ENCODE assay signal across 16 mouse cellular contexts in the genomic region with DNA sequence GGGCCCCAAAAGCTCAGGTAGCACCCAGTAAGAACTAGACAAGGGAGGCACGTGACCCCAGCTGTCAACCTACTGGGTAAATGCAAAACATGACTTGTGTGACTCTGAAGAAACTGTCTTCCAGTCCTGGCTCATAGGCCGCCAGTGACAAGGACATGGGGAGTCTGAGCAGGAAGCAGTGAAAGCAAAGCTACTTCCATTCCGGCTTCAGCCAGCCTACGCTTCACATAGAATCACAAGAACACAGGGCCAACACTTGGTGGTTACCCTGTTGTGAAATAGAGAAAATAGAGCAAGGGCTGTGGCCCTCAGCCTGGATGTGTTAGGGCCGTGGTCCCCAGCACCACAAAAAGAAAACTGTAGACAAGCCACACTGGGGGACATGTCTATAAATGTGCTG.
"Had no signal": no experiment of that assay in that cellular context is flagged by ENCODE, and none has a peak within 500 bp of the region (broad histone marks: within the 10 kb centered on the region; RNA-seq: fewer than 3 reads in every experiment).

No protein-coding gene starts in this region.

- DNase-seq: retina, postnatal 1 day; right cerebral cortex, adult 18-20 months; right cerebral cortex, postnatal 14 days; right cerebral cortex, postnatal 25 days; right cerebral cortex, postnatal 4 days; spleen, adult 18-20 months; thymus, adult 18-20 months; thymus, adult 2 months; thymus, postnatal 14 days; thymus, postnatal 25 days; thymus, postnatal 36 days; thymus, postnatal 4 days had no signal

- H3K27ac ChIP-seq: neural tube, embryonic 13.5 days; neural tube, embryonic 15.5 days; stomach, embryonic 15.5 days; stomach, postnatal 0 days had no signal

- H3K27me3 ChIP-seq: neural tube, embryonic 13.5 days; neural tube, embryonic 15.5 days; stomach, embryonic 15.5 days had no signal

- H3K4me2 ChIP-seq: neural tube, embryonic 13.5 days; neural tube, embryonic 15.5 days; stomach, embryonic 15.5 days had no signal

- H3K9ac ChIP-seq: neural tube, embryonic 13.5 days; neural tube, embryonic 15.5 days; stomach, embryonic 15.5 days had no signal

- H3K4me1 ChIP-seq: stomach, embryonic 15.5 days had no signal

- H3K4me3 ChIP-seq: neural tube, embryonic 13.5 days; neural tube, embryonic 15.5 days; stomach, embryonic 15.5 days had no signal

- H3K9me3 ChIP-seq: neural tube, embryonic 13.5 days; neural tube, embryonic 15.5 days; stomach, embryonic 15.5 days had no signal
